Mouse (Mus musculus) layer of hippocampus, postnatal 36 days (tissue): Measurements from ENCODE around the gene Clcn6. TPM values are rescaled to one million over a fixed set of nuclear protein-coding genes. Genes with fewer than 3 reads are reported as not detected.

Experiments used
- DNase-seq, 2 experiments: peaks; one replicate each; pipeline ENCODE4 v3.0.0; 2022
- total RNA-seq, 2 experiments: library from RNA; stranded (reverse); gene quantifications; 2 replicates each; pipeline ENCODE4 v1.2.3; 2021

The Clcn6 gene
- total RNA-seq, 2 experiments from 2014 or later, result 71.1 to 75.3 TPM

DNA sequence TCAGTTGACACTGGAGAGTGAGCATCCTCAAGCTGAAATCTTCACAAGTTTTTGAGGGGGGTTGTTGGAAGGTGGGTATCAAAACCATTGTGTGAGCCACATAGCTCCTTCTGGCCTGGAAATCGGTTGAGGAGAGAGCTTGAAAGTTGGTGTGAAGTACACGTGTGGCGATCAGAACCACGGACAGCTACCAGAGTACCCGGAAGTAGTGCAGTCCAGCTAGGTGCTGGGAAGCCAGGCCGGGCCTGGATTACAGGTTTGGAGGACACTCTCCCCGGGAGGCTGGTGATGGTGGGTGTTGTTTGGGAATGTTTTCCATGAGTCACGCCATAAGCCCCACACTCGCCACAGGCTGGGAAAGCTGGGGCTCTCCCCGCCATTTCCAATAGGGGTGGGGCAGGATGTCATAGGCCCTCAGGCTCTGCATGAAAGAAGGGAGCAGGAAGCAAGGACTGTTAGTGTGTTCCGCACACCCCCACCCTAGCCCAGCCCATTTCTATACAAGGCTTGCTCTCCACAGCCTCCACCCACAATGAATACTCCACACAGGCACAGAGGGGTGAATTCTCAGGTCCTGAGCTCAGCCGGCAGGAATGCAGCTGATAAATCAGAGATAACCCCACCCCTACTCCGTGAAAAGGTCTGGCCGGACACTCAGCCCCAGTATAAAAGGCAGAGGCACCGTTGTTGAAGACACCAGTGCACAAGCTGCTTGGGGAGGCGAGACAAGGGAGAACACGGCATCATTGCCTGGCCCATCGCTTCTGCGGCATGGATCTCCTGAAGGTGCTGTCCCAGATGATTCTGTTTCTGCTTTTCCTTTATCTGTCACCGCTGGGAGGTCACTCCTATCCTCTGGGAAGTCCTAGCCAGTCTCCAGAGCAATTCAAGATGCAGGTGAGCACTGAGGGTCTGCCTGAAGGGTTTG, 53.2 kb downstream of the Clcn6 start, which contains the start of gene Nppb:
Gene Nppb (plus strand): TSS at position 584 of the 928 bp plus-strand sequence.
- DNase-seq, result no peak

DNA sequence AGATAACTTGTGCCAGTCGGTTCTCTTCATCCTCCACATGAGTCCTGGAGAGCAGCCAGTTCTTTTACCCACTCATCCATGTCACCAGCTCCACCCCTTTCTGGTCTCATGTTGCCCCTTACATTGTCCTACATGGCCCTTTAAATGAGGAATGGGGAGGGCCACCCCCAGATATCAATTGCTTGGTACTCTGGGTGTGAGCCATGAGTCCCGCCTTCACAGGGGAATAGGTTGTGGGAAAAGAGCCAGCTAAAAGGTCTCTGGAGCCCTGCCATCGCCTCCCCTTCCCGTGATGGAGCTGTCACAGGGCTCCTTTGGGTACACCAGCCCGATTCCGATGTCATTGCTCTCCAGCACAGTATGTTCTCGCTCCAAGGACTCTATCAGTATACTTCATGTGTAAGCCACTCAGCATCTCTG, 59.2 kb downstream of the Clcn6 start:
- DNase-seq, result no peak

DNA sequence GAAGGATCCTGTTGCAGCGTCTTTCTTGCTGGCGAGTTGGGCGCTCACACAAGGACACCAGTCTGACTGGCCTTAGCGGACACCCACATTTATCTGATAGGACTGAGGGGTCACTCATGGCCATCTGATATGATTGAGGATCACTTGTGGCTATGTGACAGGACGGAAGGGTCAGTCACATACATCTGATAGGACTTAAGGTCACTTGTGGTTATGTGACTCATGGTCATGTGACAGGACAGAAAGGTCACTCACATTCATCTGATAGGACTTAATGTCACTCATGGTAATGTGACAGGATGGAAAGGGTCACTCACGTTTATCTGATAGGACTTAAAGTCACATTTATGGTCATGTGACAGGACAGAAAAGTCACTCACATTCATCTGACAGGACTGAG, 60.2 kb downstream of the Clcn6 start:
- DNase-seq, result no peak

DNA sequence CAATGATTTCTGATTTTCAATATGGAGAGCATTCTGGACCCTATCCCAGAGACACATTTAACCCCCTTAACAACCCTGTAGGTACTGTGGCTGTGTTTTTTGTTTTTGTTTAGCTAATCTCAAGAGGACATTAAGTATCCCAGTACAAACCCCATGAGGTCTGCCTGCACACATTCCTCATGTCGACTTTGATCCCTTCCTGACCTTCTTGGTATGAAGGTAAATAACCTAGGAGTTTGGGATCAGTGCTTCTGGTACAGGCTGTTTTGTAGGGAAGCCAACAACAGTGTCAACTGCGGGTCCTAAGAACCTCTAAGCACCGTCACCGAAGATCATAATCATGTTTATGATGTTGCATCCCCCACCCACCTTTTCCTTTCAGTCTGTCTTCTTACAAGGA, 60.9 kb downstream of the Clcn6 start:
- DNase-seq, result no peak

DNA sequence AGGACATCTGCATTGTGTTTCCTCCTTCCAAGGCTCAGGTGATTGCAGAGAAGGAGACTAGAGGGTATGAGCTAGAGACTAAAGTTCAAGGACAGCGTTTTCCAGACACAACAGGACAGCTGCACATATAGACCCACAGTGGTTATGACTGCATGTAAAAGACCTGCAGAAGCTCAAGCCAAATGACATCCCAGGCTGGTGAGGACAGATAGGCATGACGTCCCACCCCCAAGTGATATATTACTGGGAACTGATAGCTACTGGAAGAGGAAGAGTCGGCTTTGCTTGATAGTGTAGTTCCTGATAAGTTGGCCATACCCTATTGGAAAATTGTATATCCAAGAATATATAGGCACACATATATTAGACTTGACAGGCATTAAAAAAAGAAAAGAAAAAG, 62.4 kb downstream of the Clcn6 start:
- no peak for DNase-seq

DNA sequence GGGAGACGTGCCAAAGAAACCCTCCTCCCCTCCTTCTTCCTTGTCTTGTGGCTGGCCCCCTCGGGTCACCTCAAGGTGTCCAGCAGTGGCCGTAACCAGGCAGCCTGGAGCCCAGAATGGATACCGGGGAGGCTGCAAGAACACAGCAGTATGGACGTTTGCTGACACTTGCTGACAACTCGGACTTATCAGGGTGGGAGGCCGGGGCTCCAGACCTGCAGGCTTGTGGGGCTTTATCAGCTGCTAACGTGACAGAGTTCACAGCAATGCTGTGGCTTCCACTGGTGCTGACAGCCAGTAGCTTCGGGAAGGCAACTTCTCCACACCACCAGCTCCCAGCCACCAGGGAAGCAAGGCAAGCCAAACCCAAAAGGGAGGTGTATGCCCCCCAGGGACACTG, 69.3 kb downstream of the Clcn6 start:
- DNase-seq, result no peak

DNA sequence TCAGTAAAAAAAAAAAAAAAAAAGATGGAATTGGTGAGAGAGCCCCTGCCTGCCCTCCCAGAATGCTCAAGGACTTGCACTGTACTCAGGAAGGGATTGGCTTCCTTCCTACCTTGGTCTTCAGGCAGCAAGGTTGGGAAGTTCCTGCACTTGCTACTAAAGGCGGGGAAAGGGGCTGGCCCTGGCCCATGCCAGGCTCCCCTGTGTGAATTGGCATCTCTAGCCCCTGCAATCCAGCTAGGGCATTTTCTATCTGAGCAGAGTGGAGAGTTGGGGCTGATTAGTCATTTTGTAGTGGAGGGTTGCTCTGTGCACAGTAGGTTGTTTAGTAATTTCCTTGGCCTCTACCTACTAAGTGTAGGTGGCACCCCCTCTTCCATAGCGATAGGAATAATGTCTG, 69.8 kb downstream of the Clcn6 start:
- DNase-seq, result no peak

DNA sequence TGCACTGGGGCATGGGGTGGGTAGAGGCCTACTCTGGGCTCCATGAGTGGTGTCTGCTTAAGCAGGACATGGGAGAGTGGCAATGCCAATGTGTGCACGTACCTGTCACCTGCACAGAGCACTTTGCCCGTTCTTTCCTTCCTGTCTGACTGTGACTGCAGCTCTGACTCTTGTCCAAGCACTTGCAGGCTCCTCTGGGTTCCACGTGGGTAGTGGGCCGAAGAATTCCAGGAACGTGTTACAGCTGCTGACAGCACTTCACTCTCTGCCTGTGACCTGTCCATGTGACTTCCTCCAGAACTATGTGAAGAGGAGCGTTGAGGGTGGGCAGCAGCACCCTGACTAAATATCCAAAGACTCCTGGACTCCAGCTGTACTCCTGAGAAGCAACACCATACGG, 72.9 kb downstream of the Clcn6 start:
- no peak for DNase-seq

DNA sequence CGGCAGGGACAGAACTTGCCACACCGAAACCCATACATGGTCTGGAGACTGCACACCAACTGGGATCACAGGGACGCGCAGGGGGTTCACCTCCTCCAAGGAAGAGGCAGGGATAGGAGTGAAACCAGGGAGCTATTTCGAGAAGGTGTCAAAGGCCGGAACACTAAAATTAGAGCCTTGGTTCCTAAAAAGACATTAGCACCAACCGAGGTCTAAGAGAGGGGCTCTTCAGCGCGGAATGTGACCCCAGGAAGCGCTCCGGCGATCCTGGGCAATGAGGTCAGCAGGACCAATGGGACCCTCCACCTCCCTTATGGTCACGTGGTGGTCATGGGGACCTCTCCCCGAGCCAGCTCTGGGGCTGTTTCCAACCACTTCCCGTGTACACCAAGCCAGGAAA, 75.0 kb downstream of the Clcn6 start:
- no peak for DNase-seq

DNA sequence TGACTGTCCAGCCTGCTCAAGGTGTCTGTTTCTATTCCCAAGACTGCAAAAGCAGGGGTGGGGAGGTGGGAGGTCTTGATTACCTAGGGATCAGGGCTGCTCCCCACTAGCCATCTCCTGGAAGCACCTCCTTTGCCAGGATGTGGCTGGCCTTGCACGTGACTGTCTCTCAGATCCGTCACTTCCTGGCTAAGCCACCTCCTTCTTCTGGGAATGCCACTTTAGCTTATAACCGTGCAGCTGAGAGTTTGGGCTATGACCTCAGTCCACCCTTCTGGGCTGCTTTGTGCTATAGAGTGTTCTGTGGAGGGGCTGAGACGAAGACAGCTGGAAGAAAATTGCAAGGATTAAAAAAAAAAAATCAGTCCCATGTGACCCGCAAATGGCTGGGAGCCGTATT, 75.8 kb downstream of the Clcn6 start:
- no peak for DNase-seq

DNA sequence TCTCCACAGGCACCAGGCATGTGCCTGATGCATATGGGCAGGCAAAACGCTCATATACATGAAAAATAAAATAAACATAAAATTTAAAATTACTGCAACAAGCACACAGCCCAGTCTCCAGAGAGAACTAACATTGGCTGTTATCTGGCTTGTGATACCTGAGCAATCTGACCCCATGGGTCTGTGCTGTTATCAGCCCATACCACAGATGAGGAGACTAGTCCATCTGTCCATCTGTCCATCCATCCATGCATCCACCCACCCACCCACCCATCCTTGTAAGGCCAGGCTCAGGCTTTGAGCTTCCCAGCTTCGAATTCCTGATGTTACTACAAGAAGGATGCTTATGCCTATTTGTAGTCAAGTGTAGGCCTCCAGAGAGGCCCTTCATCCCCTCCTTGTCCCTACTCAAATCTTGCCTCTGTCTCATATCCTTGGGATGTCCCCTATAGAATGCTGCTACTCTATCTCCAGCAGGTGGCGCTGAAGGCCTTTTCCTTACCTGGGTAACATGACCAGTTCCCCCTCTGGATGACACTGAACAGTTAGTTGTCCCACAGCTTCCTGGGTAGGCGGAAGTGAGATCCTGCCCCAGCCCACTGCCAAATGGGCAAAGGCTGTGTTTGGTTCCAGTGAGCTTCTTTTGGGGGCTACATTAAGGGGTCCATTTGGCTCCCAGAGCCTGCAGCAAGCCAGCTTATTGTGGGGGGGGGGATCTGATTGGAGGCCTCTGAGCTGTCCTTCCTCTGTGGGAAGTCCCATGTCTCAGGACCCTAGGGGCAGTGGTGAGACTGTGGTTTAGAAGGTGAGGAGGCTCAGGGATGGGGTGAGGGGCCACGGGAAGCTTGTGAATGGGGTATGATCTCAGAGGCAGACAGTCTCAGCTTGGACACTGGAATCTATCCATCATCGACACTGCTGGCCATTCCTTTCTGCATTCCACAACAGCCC, 78.5 kb downstream of the Clcn6 start:
- no peak for DNase-seq

DNA sequence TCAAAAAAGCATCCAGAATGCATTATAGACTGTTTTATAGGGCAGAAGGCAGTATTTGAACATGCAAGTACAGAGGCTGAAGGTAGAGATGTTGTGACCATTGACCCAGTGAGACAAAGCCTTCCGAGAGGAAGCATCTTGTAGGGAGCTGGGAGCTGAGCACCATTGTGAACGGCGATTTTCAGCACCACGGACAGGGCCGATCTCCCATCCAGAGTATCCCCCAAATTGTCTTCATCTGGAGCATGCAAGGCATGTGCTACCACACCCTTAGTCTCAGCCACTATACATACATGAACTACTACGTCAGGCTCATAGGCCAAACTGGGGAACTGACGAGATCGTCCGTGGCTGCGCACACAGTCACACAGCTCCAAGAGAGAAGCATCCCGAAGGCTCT, 81.5 kb downstream of the Clcn6 start:
- DNase-seq, result no peak

Other genes with a start within 250 kb of the Clcn6 start
- 1 to 10 TPM; 1.9 to 2.7 TPM for gene Zfp984, start 229.0 kb downstream of the Clcn6 start, total RNA-seq
- 10 to 100 TPM; 21.8 to 22.0 TPM for gene Zfp933, start 190.5 kb downstream of the Clcn6 start, total RNA-seq
- gene Miip, start 170.0 kb downstream of the Clcn6 start, total RNA-seq, result 10 to 100 TPM; 17.5 to 20.0 TPM
- gene Fv1, start 169.8 kb downstream of the Clcn6 start, total RNA-seq, result 10 to 100 TPM; 10.5 to 11.0 TPM
- 100 to 1,000 TPM; 174 to 194 TPM for gene Mfn2, start 134.1 kb downstream of the Clcn6 start, total RNA-seq
- gene Plod1, start 102.1 kb downstream of the Clcn6 start, total RNA-seq, result 10 to 100 TPM; 21.3 to 25.1 TPM
- 10 to 100 TPM; 27.4 to 30.0 TPM for gene 2510039O18Rik, start 97.9 kb downstream of the Clcn6 start, total RNA-seq
- gene Nppb, start 53.0 kb downstream of the Clcn6 start, total RNA-seq, result not detected
- not detected for gene Nppa, start 38.1 kb downstream of the Clcn6 start, total RNA-seq
- gene Mthfr, start 256 bp upstream of the Clcn6 start, total RNA-seq, result 10 to 100 TPM; 29.1 to 33.2 TPM
- 1 to 10 TPM; 7.3 TPM for gene Agtrap, start 49.2 kb upstream of the Clcn6 start, total RNA-seq
- 10 to 100 TPM; 14.5 to 15.6 TPM for gene Mad2l2, start 91.6 kb upstream of the Clcn6 start, total RNA-seq
- gene Draxin, start 91.9 kb upstream of the Clcn6 start, total RNA-seq, result 1 to 10 TPM; 1.3 to 1.6 TPM
- gene Fbxo6, start 113.3 kb upstream of the Clcn6 start, total RNA-seq, result 10 to 100 TPM; 28.5 to 29.1 TPM
- 100 to 1,000 TPM; 132 to 136 TPM for gene Fbxo44, start 121.7 kb upstream of the Clcn6 start, total RNA-seq
- 100 to 1,000 TPM in 1 of 2 experiments, 10 to 100 TPM in 1; 91.4 to 102 TPM for gene Fbxo2, start 121.8 kb upstream of the Clcn6 start, total RNA-seq
- 10 to 100 TPM; 37.5 to 39.4 TPM for gene Disp3, start 249.1 kb upstream of the Clcn6 start, total RNA-seq